Mouse (Mus musculus): ENCODE data around the gene Stt3b.

The Stt3b gene

DNA sequence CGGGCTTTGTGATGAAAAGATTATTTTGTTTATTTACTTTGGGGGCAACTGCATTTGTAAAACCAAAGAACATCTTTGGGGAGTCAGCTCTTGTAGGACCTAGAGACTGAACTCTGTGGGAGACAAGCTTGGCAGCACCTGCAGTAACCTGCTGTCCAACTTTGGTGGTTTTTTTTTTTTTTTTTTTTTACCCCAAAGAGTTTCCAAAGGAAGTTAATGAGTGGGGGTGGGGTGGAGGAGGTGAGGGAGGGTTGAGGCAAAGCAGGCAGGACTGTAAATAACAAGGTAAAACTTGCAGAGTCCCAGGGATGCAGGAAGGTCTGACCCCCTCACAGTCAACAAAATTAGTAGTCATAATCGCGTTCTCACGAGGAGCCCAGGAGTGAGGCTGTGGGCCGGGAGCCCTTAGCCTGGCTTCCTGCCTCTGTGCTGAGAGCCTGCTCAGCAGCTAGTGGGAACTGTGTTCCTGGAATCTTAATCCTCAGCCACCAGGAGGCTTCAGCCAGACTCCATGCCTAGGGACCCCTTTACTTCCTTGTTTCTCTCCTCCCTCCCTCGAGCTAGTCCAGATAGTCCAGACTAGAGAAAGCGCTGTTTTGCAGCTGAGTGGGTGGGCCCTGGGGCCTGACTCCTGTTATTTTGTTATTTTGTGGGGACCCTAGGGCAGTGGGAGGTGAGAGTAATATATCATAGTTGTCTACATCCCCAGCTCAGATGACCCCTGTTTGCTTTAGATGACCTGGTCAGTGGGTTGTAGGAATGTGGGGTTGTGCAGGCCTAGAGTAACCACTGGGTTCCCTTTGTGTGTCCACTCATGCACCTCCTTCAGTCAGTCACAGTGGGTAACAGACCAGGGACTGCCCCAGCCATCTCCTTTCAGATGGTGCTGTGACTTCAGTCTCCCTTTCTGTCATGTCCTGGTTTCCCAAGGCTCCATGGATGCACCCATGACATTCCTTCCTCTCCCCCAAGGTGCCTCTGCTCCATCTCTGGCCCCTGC, 95.3 kb downstream of the Stt3b start:
- no peak for TF ChIP-seq GATA4 (IDR thresholded peaks at IDR 0.05; ENCODE audit: insufficient replicate concordance, low read length)

DNA sequence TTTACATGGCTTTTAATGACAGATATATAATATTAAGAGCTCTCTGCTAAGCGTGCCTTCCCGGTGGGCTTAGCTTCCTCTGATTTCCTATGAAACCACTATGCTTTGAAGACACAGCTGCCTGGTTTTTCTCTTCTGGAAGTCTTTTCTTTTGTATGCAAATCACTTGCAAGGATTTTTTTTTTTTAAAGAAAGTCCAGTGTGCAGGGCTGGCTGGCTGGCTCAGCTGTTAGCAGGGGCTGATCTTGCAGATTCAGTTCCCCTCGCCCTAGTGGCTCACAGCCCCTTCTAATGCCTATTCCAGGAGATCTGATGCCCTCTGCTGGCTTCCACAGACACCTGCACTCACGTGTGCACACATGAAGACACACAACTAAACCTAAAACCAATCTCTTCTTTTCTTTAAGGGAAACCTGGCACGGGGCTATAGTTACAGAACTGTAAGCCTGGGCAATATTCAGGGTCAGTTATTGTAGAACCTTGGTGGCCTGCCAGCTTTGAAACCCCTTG, 96.4 kb downstream of the Stt3b start:
- no peak for TF ChIP-seq GATA4 (IDR thresholded peaks at IDR 0.05; ENCODE audit: insufficient replicate concordance, low read length)

DNA sequence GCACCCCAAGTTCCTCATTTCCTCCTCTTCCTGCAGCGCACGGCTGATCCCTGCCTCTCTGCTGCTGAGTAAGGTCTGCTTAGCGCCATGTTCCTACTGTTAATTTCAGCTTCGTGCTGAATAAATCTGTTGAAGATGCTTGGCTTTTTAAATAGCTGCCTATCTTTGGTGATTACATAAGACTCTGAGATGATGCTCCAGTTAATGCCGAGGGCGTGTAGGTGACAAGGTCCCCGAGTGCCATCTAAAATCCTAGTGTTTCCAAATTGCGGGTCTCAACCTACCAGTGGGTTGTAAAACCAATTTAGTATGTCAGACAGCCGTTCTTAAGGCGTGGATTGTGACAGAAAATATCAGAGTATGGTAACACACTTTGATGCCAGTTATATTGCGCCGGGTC, 99.7 kb downstream of the Stt3b start:
- TF ChIP-seq GATA4 (IDR thresholded peaks at IDR 0.05; ENCODE audit: insufficient replicate concordance, low read length), result no peak

DNA sequence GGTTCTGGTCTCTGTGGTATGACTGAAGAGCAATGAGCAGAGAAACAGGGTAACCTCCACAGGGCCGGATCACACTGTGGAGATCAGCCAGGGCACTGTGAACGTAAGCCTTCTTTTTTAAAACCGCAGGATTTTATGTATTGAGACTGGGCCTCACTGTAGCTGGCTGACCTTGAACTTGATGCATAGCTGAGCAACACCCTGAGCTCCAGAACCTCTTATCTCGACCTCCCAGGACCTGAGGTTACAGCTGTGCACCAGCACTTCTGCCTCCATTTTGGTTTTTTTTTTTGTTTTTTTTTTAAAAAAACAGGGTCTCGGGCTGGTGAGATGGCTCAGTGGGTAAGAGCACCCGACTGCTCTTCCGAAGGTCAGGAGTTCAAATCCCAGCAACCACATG, 100.5 kb downstream of the Stt3b start:
- TF ChIP-seq GATA4 (IDR thresholded peaks at IDR 0.05; ENCODE audit: insufficient replicate concordance, low read length), result no peak

DNA sequence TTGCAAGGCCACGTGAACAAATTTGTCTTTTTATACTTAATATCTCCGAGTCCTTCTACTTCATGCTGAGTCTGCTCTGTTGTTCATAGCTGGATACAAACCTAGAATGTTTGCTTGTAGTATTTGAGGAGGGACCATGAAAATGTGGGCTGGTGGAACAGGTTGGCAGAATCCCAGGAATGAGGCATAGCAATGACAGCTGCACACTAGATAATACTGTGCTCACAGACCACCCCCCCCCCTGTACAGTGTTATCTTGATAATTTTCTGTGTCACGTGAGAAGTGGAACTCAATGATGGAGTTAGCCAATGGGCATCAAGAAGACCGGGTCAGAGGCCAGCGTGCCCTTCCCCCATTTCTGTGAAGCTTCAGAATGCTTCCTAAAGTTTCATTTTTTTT, 104.0 kb downstream of the Stt3b start:
- no peak for TF ChIP-seq GATA4 (IDR thresholded peaks at IDR 0.05; ENCODE audit: insufficient replicate concordance, low read length)

DNA sequence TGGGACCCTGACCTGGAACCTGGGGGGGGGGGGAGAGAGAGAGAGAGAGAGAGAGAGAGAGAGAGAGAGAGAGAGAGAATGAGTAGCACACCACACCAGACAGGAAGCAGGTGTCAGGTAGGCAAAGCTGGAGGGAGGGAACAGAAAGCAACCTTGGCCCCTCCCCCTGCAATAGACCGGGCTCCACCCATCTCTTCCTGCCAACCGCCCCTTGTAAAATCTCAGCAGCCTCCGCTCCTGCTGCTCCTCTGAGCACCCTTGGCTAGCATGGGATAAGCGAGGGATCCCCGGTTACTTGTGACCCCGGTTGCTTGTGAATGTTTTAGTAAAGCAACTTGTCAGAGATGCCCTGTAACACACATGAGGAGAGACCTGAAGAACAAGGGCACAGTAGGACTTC, 104.7 kb downstream of the Stt3b start:
- TF ChIP-seq GATA4 (IDR thresholded peaks at IDR 0.05; ENCODE audit: insufficient replicate concordance, low read length), result no peak

DNA sequence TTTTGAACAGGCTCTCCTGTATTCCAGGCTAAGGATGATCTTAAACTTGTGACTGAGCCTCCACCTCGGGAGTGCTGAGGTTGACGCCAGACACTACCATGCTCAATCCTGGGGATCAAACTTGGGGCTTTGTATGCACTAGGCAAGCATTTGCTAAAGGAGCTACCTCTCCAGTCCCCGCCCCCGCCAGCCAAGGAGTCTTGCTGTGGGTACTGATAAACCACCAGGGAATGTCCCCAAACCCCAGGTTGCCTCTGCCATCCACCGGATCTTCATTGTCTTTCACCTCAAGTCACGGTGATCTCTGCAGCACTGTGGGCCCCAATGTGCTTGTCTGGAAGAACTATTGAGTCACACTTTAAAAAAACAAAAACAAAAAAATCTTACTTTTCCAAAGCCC, 107.1 kb downstream of the Stt3b start:
- no peak for TF ChIP-seq GATA4 (IDR thresholded peaks at IDR 0.05; ENCODE audit: insufficient replicate concordance, low read length)

DNA sequence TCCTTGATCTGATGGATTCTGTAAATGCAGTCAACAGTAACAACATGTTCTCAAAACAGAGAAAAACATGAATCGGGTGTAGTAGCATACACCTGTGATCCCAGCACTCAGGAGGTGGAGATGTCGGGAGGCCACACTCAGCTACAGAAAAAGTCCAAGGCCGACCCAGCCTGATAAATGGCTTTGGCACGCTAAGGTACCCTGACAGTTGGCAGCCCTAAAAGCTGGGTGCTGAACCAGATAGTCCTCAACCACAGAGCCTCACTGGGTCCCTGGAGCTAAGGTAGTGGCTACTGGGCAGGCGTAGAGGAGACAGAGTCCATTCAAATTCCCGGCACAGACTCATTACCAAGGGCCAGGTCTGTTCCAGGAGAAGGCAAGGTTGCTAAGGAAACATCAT, 109.0 kb downstream of the Stt3b start:
- no peak for TF ChIP-seq GATA4 (IDR thresholded peaks at IDR 0.05; ENCODE audit: insufficient replicate concordance, low read length)

DNA sequence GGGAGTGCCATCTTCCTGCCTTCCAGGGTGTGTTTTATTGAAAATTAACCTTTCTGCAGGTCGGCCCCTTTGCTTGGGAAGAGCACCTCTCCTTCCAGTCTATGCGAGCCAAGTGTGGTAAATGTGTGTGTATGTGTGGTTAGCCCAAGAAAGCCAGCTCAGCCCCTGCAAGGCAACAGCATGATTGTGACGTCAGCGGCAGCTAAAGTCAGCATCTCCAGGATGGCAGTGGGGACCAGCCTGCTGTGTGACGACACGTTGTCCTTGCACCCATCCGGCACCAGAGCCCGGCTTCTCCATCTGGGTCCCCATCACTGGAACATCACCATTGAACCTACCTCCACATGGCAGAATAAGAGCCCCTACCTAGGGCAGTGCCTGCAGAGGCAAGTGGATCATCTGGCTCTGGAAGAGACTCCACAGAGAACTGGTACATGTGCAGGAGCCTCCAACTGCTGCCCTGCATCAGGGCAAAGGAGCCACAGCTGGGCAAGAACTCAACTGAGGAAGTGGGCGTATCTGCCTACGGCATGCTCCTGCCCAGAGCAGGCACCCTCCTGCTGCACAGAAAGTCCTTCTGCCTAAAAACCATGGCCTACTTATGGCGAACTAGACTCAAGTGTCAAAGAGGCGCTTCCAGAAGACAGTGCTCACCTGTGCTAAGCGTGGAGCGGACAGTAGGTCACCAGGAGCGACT, 109.9 kb downstream of the Stt3b start:
- TF ChIP-seq GATA4 (IDR thresholded peaks at IDR 0.05; ENCODE audit: insufficient replicate concordance, low read length), result no peak

DNA sequence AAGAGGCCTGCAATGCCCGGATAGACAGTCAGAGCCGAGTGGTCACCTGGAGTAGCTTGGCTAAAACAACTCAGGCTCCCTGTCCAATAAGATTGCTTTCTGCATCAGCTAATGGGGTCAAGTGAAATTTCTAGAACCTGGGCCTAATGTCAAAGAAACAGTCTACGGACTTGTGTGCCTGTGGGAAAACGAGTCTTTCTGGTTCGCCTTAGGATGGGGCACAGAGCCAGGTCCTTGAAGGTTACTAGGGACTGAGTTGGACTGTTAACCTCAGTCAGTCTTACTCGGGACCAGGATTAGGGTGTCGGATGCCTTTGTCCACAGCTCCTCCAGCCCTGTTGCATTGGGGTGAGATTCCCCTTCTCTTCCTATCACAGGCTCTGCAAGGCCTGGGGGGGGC, 113.1 kb downstream of the Stt3b start:
- TF ChIP-seq GATA4 (IDR thresholded peaks at IDR 0.05; ENCODE audit: insufficient replicate concordance, low read length), result no peak

DNA sequence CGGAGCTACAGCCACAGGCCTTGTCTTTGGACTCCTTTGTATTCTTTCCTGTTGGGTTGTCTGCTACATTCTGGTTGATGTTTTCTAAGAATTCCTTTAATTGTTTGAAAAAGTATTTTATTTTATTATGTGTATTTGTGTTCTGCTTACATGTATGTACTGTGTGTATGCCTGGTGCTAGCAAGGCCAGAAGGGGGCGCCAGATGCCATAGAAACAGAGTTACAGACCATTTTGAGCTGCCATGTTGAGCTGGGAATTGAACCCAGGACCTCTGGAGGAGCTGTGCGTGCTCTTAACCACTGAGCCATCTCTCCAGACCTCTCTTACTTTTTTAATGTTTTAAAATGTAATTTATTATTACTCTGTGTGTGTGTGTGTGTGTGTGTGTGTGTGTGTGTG, 117.3 kb downstream of the Stt3b start:
- TF ChIP-seq GATA4 (IDR thresholded peaks at IDR 0.05; ENCODE audit: insufficient replicate concordance, low read length), result no peak
